Mouse (Mus musculus) olfactory bulb, adult 2 months (tissue): Measurements from ENCODE around the gene Tmem220.

Experiments
- CTCF ChIP-seq: fragments of 200-500 bp; IDR thresholded peaks from 2 replicates; pipeline ENCODE4 v1.5.1; 2012; ENCODE audit warnings: low read depth, mild to moderate bottlenecking, low read length, moderate library complexity; ENCODE audit not compliant: insufficient read depth
- POLR2A ChIP-seq: fragments of 200-500 bp; IDR thresholded peaks from 2 replicates; pipeline ENCODE4 v1.6.1; 2012; ENCODE audit warnings: mild to moderate bottlenecking, low read depth, low read length, moderate library complexity; ENCODE audit not compliant: insufficient read depth

DNA sequence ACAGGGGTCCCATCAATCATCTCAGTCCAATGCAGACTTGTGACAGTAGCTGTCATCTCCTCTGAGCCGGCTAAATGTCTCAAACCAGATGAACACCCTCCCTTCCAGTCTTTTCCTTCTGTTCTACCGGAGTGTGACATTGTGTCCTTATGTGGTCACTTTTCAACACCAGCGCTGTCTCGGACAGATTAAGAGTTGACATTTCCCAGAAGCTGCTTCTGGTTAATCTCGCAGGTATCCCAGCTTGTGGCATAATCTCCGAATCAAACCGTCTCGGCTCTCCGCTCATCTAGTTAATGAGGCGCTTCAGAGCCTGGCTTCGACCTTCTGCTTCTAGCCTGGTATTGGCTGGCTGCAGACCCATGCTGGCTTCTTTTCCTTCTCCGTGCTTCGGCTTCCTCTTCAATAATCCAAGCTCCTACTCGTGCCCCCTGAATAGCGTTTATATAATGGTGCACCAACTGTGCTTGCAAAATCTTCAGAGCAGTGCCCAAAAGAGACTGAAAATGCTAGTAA lies 47.7 kb downstream of the Tmem220 start:
- TF ChIP-seq POLR2A (no peak), CTCF (no peak)
